Mouse (Mus musculus) neutrophil, adult 83 days (primary cell): ENCODE data around the gene Vmn1r6. TPM values are rescaled to one million over a fixed set of nuclear protein-coding genes. Genes with fewer than 3 reads are reported as not detected.

Experiments used
- total RNA-seq, 2 experiments: library from RNA; stranded (reverse); gene quantifications; one replicate each; pipeline ENCODE4 v1.2.4; 2023

Vmn1r6 gene
- total RNA-seq: not detected

DNA sequence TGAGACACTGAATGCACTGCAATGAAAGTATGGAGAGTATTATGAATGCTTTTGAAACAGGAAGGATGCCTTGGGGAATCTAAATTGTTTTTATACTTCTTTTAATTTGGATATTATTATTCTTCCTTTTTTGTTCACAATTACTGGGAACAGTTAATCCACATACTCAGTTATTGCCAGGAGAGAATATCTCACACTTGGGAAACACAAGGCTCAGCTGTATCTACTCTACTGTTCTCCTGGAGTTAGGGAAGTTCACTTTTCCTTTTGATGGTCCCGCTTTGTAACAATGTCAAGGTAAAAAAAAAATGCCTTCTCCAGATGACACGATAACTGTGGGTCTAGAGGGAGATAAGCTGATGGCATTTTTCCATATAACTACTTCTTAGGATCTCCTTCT, at the start of gene Vmn1r6:
Vmn1r6 (plus strand) TSS at position 301 of the 400 bp plus-strand sequence.

GRCm38 (mm10) chr6:56969973-56970372, 27.1 kb upstream of the Vmn1r6 start, which contains the start of gene Vmn1r5:
Vmn1r5 (plus strand) TSS chr6:56970273.

GRCm38 (mm10) chr6:57025224-57025623, 28.2 kb downstream of the Vmn1r6 start, which contains the start of gene Vmn1r7:
Vmn1r7 (minus strand) TSS chr6:57025324.

GRCm38 (mm10) chr6:57031984-57032383, 34.9 kb downstream of the Vmn1r6 start, which contains the start of gene Vmn1r8:
Vmn1r8 (plus strand) TSS chr6:57032284.

Other genes starting within 250 kb of the Vmn1r6 start
- gene Kbtbd2, start 199.4 kb upstream of the Vmn1r6 start, total RNA-seq: 10 to 100 TPM; 27.7 to 29.4 TPM
- gene Fkbp9, start 165.2 kb upstream of the Vmn1r6 start, total RNA-seq: 1 to 10 TPM; 2.2 to 2.5 TPM
- 10 to 100 TPM; 36.2 to 42.2 TPM for gene Nt5c3, start 73.3 kb upstream of the Vmn1r6 start, total RNA-seq
- gene Vmn1r4, start 73.2 kb upstream of the Vmn1r6 start, total RNA-seq: under 1 TPM in 1 of 2 experiments, not detected in 1; 0.15 TPM
- gene Vmn1r5, start 27.0 kb upstream of the Vmn1r6 start, total RNA-seq: not detected
- gene Vmn1r7, start 28.1 kb downstream of the Vmn1r6 start, total RNA-seq: not detected
- gene Vmn1r8, start 35.0 kb downstream of the Vmn1r6 start, total RNA-seq: not detected
- gene Vmn1r9, start 69.5 kb downstream of the Vmn1r6 start, total RNA-seq: not detected
- not detected for gene Vmn1r10, start 112.2 kb downstream of the Vmn1r6 start, total RNA-seq
- not detected for gene Vmn1r11, start 136.2 kb downstream of the Vmn1r6 start, total RNA-seq
- gene Vmn1r12, start 159.7 kb downstream of the Vmn1r6 start, total RNA-seq: under 1 TPM; 0.09 TPM
- not detected for gene Vmn1r13, start 206.0 kb downstream of the Vmn1r6 start, total RNA-seq
- not detected for gene Vmn1r14, start 234.4 kb downstream of the Vmn1r6 start, total RNA-seq